Mouse (Mus musculus) liver, embryonic 12.5 days (tissue): ENCODE results near the gene Xk. TPM values are rescaled to one million over a fixed set of nuclear protein-coding genes. Genes with fewer than 3 reads are reported as not detected.
"Not testable (repeated sequence)": the region's sequence is repeated elsewhere in the genome, so short reads cannot be mapped to it uniquely, and the experiment has no call there.

Experiments used
- ATAC-seq: fragments of 200-750 bp; cut with Nextera tagmentation; 2 replicates; pipeline ENCODE4 v1.8.0; 2017; ENCODE audit warnings: moderate number of reproducible peaks, mild to moderate bottlenecking, moderate library complexity
- H3K27ac ChIP-seq: fragments of 300-500 bp; sonication (generic); 2 replicates; pipeline ENCODE4 v1.5.1; 2016; ENCODE audit warnings: mild to moderate bottlenecking
- H3K27me3 ChIP-seq: fragments of 300-500 bp; sonication (generic); replicated peaks from 2 replicates; pipeline ENCODE4 v1.6.1; 2016; ENCODE audit warnings: mild to moderate bottlenecking, moderate library complexity
- H3K36me3 ChIP-seq: fragments of 300-500 bp; sonication (generic); 2 replicates; pipeline ENCODE4 v1.6.1; 2016; ENCODE audit warnings: mild to moderate bottlenecking, moderate library complexity
- H3K4me1 ChIP-seq: fragments of 300-500 bp; sonication (generic); 2 replicates; pipeline ENCODE4 v1.6.1; 2016
- H3K4me2 ChIP-seq: fragments of 300-500 bp; sonication (generic); 2 replicates; pipeline ENCODE4 v1.6.1; 2016; ENCODE audit warnings: mild to moderate bottlenecking, moderate library complexity
- H3K4me3 ChIP-seq: fragments of 300-500 bp; sonication (generic); 2 replicates; pipeline ENCODE4 v1.5.1; 2016; ENCODE audit warnings: mild to moderate bottlenecking, moderate library complexity
- H3K9ac ChIP-seq: fragments of 300-500 bp; sonication (generic); 2 replicates; pipeline ENCODE4 v1.6.1; 2016; ENCODE audit warnings: mild to moderate bottlenecking, moderate library complexity
- H3K9me3 ChIP-seq: fragments of 300-500 bp; sonication (generic); replicated peaks from 2 replicates; pipeline ENCODE4 v1.6.1; 2016; ENCODE audit warnings: mild to moderate bottlenecking, moderate library complexity
- WGBS: fragments of 180-500 bp; shearing (Covaris S2); methylation state at CpG from one replicate; pipeline ENCODE4 v1.1.7; 2016; ENCODE audit not compliant: insufficient replicate concordance; 5-methylcytosine and 5-hydroxymethylcytosine counted together
- polyA plus RNA-seq: library from polyadenylated mRNA; unstranded; fragments of >200 nt; fragmentation: Nextera tagmentation; extraction: Ambion mirVana; gene quantifications from 2 replicates; pipeline ENCODE4 v1.2.1, GENCODE M21; 2016

Gene Xk
- polyA plus RNA-seq, 1 experiment from 2014 or later = 32.7 TPM

DNA sequence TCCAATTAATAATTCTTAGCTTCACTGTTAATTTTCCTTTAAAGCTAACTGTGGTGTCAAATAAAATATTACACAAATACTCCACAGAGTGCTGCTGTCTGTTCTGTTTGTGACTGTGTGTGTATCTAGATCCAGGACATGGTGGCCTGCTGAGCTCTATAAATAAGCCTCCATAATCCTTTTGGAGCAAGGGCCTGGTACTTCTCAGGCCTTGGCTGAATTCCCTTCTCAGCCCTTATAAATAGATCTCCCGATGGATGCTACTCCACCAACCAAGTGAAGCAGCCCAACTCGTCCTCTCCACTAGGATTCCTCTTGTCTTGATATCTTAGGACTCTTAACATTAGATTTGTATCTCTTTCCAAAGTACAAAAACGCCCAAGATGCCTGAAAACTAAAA, 1.4 kb upstream of the Xk start:
- peak overlapping the region; percentile 94 for H3K27ac ChIP-seq
- H3K27me3 ChIP-seq = peaks cover 5% of the 10 kb centered on the region; the same call in 1 of the 2 replicates
- H3K36me3 ChIP-seq = no peaks in the 10 kb centered on the region
- 66% methylated on average over 3 of the region's 3 CpGs for WGBS
- H3K9me3 ChIP-seq = no peaks in the 10 kb centered on the region
- 0 out of 2 replicates have a peak overlapping the region, but pooled peaks have one; percentile 90 for H3K9ac ChIP-seq
- H3K4me2 ChIP-seq = peak overlapping the region; percentile 60
- H3K4me1 ChIP-seq = peaks cover 12% of the 10 kb centered on the region; the same call in 1 of the 2 replicates
- H3K4me3 ChIP-seq = no peak overlapping the region
- ATAC-seq = no peak

GRCm38 (mm10) chrX:9271947-9272459, 553 bp upstream of the Xk start:
- Histone ChIP-seq H3K9me3 (no peaks in the 10 kb centered on the region), H3K36me3 (no peaks in the 10 kb centered on the region), H3K27me3 (peaks cover 5% of the 10 kb centered on the region; the same call in 1 of the 2 replicates), H3K4me1 (peaks cover 12% of the 10 kb centered on the region; the same call in 1 of the 2 replicates), H3K9ac (peak overlapping the region; percentile 90), H3K4me2 (peak overlapping the region; percentile 60), H3K27ac (peak overlapping the region; percentile 94), H3K4me3 (peak overlapping the region; percentile 76)
- WGBS = 7% methylated on average over 8 of the region's 8 CpGs
- ATAC-seq = peak; percentile 16

DNA sequence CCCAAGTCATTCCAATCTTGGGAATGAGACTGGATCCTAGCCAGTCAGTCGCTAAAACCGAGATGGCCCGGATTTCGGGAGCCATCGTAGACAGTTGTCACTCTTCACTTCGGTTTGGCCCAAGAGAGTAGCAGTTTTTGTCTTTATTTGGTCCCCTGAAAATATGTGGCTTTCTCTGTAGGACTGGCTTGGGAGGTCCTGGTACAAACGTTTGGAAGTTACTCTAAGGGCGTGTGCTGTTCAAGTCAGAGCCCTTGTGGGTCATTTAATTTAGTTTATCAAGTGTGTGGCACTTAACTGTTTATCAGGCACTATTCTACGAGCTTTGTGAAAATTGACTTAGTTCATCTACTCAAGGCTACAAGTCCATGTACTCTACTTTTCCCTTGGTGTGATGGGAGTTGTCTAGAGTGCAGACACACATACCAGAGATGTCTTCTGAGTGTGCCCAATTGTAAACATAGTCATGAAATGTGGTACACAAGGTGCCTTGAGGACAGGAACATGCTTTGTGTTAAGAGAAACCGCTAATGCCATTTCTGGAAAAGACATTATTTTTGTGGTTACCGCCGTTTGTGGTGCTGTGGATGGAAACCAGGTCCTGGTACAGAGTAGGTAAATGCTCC, 934 bp downstream of the Xk start:
- Histone ChIP-seq H3K27ac (peak overlapping the region; percentile 94), H3K9ac (peak overlapping the region; percentile 90), H3K27me3 (peaks cover 5% of the 10 kb centered on the region; the same call in 1 of the 2 replicates), H3K9me3 (no peaks in the 10 kb centered on the region), H3K4me2 (peak overlapping the region; percentile 60), H3K4me1 (peaks cover 12% of the 10 kb centered on the region; the same call in 1 of the 2 replicates), H3K4me3 (peak overlapping the region; percentile 76), H3K36me3 (no peaks in the 10 kb centered on the region)
- WGBS = 40% methylated on average over 12 of the region's 12 CpGs
- peak; percentile 32; the same call in 1 of the 2 replicates for ATAC-seq

- Histone ChIP-seq H3K36me3 (no peaks in the 10 kb centered on the region), H3K4me1 (peaks cover 12% of the 10 kb centered on the region; the same call in 1 of the 2 replicates), H3K4me2 (peak overlapping the region; percentile 60), H3K27ac (peak overlapping the region; percentile 94), H3K9ac (peak overlapping the region; percentile 90), H3K27me3 (peaks cover 5% of the 10 kb centered on the region; the same call in 1 of the 2 replicates), H3K4me3 (peak overlapping the region; percentile 76), H3K9me3 (no peaks in the 10 kb centered on the region)
- WGBS = 50% methylated on average over 8 of the region's 8 CpGs
- ATAC-seq = peak; percentile 30; the same call in 1 of the 2 replicates
These were observed 1.8 kb downstream of the Xk start for GRCm38 (mm10) chrX:9274321-9274720.

DNA sequence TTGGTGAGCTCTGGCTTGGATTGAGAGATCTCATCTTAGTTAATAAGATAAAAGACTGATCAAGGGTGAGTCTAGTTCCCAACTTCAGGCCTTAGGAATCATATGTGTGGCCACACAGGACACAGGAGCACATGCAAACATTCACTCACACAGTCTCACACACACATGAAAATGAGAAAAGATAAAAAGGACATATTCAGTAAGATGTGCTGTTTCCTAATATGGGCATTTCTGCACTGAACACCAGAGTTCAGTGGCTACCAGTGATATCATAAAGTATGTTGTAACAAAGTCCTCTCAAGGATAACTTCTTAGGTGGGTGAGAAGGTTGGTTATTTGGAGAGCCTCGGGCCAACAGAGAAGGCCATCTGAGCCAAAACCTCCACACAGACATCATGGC, 10.9 kb downstream of the Xk start, which contains the start of gene H2al1m:
H2al1m (plus strand) TSS at position 301 of the 400 bp plus-strand sequence.
- H3K36me3 ChIP-seq = peaks cover 18% of the 10 kb centered on the region
- not testable (repeated sequence) for H3K9me3 ChIP-seq, H3K4me1 ChIP-seq, H3K4me2 ChIP-seq, ATAC-seq, H3K27me3 ChIP-seq, H3K9ac ChIP-seq, H3K4me3 ChIP-seq, H3K27ac ChIP-seq
- WGBS = no CpG with 5 or more reads among the region's 1 CpGs

DNA sequence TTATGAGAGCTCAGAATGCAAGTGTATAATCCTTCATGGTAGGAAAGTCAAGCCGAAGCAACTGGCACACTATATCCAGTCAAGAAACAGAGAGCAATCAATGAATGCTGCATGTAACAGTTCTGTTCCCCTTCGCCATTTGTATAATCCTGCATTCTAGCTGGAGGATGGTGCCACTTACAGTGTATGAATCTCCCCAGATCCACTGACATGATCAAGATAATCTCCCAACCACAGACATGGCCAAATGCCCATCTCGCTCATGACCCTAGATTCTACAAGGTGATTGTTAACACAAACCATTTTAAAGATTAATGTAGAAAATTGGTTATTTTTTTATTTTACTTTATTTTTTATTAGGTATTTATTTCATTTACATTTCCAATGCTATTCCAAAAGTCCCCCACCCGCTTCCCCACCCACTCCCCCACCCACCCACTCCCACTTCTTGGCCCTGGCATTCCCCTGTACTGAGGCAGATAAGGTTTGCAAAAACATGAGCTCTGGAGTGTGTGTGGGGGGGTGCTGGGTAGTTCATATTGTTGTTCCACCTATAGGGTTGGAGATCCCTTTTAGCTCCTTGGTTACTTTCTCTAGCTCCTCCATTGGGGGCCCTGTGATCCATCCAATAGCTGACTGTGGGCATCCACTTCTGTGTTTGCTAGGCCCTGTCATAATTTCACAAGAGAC, 20.7 kb downstream of the Xk start:
- ATAC-seq = peak; percentile 85
- not testable (repeated sequence) for H3K27me3 ChIP-seq, H3K9me3 ChIP-seq, H3K36me3 ChIP-seq, H3K4me2 ChIP-seq, H3K4me3 ChIP-seq, H3K9ac ChIP-seq
- Histone ChIP-seq H3K4me1 (peaks cover 12% of the 10 kb centered on the region; the same call in 1 of the 2 replicates), H3K27ac (peak overlapping the region; percentile 60)
- WGBS = 61% methylated on average over 4 of the region's 4 CpGs

DNA sequence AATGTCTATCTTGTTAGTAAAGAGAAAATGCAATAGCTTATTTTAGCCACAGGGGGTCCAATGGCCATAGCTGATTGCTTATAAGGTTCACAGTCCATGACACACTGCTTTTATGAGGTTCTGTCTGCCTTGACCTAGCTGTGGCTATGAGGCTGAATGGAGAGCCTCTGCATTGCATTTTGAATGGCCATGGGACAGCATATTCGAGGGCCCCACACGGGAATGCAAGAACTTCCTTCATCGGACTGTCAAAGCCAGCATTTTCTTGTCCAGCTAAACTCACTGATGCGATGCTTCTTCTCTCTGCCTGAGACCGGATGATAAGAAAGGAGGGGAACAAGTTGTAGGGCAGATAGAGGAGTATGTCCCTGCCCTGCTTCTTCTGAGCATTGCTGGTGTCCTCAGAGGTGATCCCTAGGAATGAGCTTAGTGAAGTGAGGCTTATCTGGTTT, 25.9 kb downstream of the Xk start:
- no peak overlapping the region for H3K4me3 ChIP-seq
- peaks cover 25% of the 10 kb centered on the region for H3K4me1 ChIP-seq
- peak; percentile 99 for ATAC-seq
- WGBS = 27% methylated on average over 5 of the region's 5 CpGs
- H3K9me3 ChIP-seq = no peaks in the 10 kb centered on the region
- H3K4me2 ChIP-seq = peak overlapping the region; percentile 57
- peak overlapping the region; percentile 48 for H3K9ac ChIP-seq
- no peaks in the 10 kb centered on the region for H3K36me3 ChIP-seq
- no peaks in the 10 kb centered on the region for H3K27me3 ChIP-seq
- H3K27ac ChIP-seq = peak overlapping the region; percentile 95

DNA sequence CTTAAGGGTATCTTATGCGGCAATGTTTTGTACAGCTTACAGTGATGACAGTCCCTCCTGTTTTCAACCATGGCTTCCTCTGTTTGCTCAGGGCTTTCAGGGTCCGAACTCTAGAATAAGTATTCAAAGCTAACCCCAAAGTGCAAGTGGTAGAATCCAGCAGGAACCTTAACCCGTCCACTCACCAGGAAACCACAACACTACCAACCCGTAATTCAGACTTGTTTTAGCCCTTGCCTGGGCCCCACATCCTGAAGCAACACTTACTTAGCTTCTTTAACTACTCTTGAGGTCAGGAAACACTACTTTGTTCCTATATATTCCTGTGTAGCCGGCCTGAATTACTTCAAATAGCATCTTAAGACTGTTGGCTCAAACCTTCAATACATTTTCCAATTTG, 30.2 kb downstream of the Xk start:
- peaks cover 24% of the 10 kb centered on the region for H3K4me1 ChIP-seq
- no peak overlapping the region for H3K4me3 ChIP-seq
- no peak for ATAC-seq
- H3K27me3 ChIP-seq = no peaks in the 10 kb centered on the region
- 0 out of 2 replicates have a peak overlapping the region, but pooled peaks have one; percentile 17 for H3K9ac ChIP-seq
- peak overlapping the region; percentile 70 for H3K27ac ChIP-seq
- H3K9me3 ChIP-seq = no peaks in the 10 kb centered on the region
- H3K36me3 ChIP-seq = no peaks in the 10 kb centered on the region
- 36% methylated on average over 5 of the region's 5 CpGs for WGBS
- peak overlapping the region; percentile 27 for H3K4me2 ChIP-seq

- peak; percentile 53; the same call in 1 of the 2 replicates for ATAC-seq
- Histone ChIP-seq H3K4me2 (peak overlapping the region; percentile 27), H3K4me1 (peaks cover 24% of the 10 kb centered on the region), H3K9me3 (no peaks in the 10 kb centered on the region), H3K36me3 (peaks cover 3% of the 10 kb centered on the region), H3K27me3 (no peaks in the 10 kb centered on the region), H3K4me3 (no peak overlapping the region), H3K9ac (no peak overlapping the region), H3K27ac (peak overlapping the region; percentile 70)
- WGBS = 38% methylated on average over 1 of the region's 1 CpGs
These were observed 30.9 kb downstream of the Xk start for GRCm38 (mm10) chrX:9303455-9303854.

DNA sequence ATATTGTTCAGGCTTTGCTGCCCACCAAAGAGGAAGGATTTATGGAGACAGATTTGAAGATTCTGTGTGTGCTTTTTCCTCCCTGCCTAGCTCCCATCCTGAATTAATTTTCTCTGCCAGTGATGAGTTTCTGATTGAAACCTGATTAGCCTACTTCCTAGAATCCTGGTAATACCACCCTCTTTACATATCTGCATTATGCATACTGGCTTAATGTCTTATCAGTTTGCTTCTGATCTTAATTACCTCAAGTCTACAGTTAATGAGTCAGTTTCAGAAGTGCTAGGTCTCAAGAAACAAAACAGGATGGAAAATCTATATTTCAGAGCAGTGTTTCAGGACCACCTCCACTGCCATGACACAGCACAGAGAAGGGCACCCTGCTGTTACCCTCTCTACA, 43.9 kb downstream of the Xk start:
- H3K36me3 ChIP-seq, H3K27me3 ChIP-seq, H3K4me1 ChIP-seq, H3K9ac ChIP-seq, H3K9me3 ChIP-seq, H3K4me3 ChIP-seq: not testable (repeated sequence)
- ATAC-seq = peak; percentile 79
- Histone ChIP-seq H3K4me2 (0 out of 2 replicates have a peak overlapping the region, but pooled peaks have one; percentile 4), H3K27ac (0 out of 2 replicates have a peak overlapping the region, but pooled peaks have one; percentile 36)

DNA sequence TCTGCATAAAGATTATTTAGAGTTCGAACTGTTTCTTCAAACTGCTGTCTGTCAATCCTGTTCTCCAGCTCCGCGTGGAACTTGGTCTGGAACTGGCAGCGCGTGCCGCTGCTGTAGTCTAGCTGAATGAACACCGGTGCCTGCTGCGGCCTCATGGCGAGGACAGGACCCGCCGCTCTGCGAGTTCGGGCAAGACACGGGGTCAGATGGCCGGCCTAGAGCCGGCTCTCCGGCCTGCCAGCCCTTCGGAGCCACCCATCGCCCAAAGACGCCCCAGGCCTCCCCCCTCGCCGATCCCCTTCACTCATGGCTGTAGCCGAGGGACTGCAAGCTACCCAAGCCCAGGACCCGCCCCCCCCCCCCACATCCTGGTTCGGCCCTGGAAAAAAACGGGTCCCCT, 55.4 kb downstream of the Xk start:
- not testable (repeated sequence) for ATAC-seq, H3K4me3 ChIP-seq, H3K9ac ChIP-seq, H3K9me3 ChIP-seq, H3K36me3 ChIP-seq, H3K4me2 ChIP-seq, H3K27me3 ChIP-seq, H3K4me1 ChIP-seq, H3K27ac ChIP-seq
- 86% methylated on average over 23 of the region's 26 CpGs for WGBS
